Mouse (Mus musculus): ENCODE data around the gene Htr6. TPM values are rescaled to one million over a fixed set of nuclear protein-coding genes. Genes with fewer than 3 reads are reported as not detected.

Gene Htr6
- 1.3 and 1.8 TPM in 2 replicates for polyA plus RNA-seq (2015; fragmentation: Nextera tagmentation; extraction: Ambion mirVana)

GRCm38 (mm10) chr4:139075041-139075711, at the start of gene Htr6:
Gene Htr6 (minus strand): TSS chr4:139075570.

GRCm38 (mm10) chr4:139092356-139093195, 17.2 kb upstream of the Htr6 start, which contains the start of gene Nbl1:
Gene Nbl1 (minus strand): TSS chr4:139092993.

Other genes starting within 250 kb of the Htr6 start
- gene Pla2g5, start 212.1 kb downstream of the Htr6 start, polyA plus RNA-seq (2015; fragmentation: Nextera tagmentation; extraction: Ambion mirVana): 0.37 and 0.44 TPM in 2 replicates
- not detected in 2 replicates for gene Gm13030, start 201.6 kb downstream of the Htr6 start, polyA plus RNA-seq (2015; fragmentation: Nextera tagmentation; extraction: Ambion mirVana)
- gene Pla2g2e, start 197.6 kb downstream of the Htr6 start, polyA plus RNA-seq (2015; fragmentation: Nextera tagmentation; extraction: Ambion mirVana): 0.21 TPM in 1 of 2 replicates, not detected in the other
- 4.1 and 4.2 TPM in 2 replicates for gene Otud3, start 161.6 kb downstream of the Htr6 start, polyA plus RNA-seq (2015; fragmentation: Nextera tagmentation; extraction: Ambion mirVana)
- not detected in 2 replicates for gene Rnf186, start 108.5 kb downstream of the Htr6 start, polyA plus RNA-seq (2015; fragmentation: Nextera tagmentation; extraction: Ambion mirVana)
- 1.5 TPM in 2 replicates for gene Tmco4, start 102.7 kb downstream of the Htr6 start, polyA plus RNA-seq (2015; fragmentation: Nextera tagmentation; extraction: Ambion mirVana)
- 74.7 and 98.3 TPM in 2 replicates for gene Nbl1, start 17.4 kb upstream of the Htr6 start, polyA plus RNA-seq (2015; fragmentation: Nextera tagmentation; extraction: Ambion mirVana)
- 490 and 587 TPM in 2 replicates for gene Minos1, start 55.5 kb upstream of the Htr6 start, polyA plus RNA-seq (2015; fragmentation: Nextera tagmentation; extraction: Ambion mirVana)
- 298 and 301 TPM in 2 replicates for gene Capzb, start 117.3 kb upstream of the Htr6 start, polyA plus RNA-seq (2015; fragmentation: Nextera tagmentation; extraction: Ambion mirVana)
- 16.0 and 17.9 TPM in 2 replicates for gene Pqlc2, start 235.1 kb upstream of the Htr6 start, polyA plus RNA-seq (2015; fragmentation: Nextera tagmentation; extraction: Ambion mirVana)
- 72.8 and 74.2 TPM in 2 replicates for gene Akr7a5, start 235.2 kb upstream of the Htr6 start, polyA plus RNA-seq (2015; fragmentation: Nextera tagmentation; extraction: Ambion mirVana)

Measured in neural tube, postnatal 0 days (tissue).